Mouse (Mus musculus) thymus, postnatal 4 days (tissue): ENCODE measurements around the gene Tpbpa.
A peak's percentile ranks its signal among the peaks of the same experiment; 100 is the strongest.
"Not testable (repeated sequence)": the region's sequence is repeated elsewhere in the genome, so short reads cannot be mapped to it uniquely, and the experiment has no call there.

ENCODE experiments used
- DNase-seq: peaks from one replicate; pipeline ENCODE4 v3.0.0; 2021

Tpbpa gene

DNA sequence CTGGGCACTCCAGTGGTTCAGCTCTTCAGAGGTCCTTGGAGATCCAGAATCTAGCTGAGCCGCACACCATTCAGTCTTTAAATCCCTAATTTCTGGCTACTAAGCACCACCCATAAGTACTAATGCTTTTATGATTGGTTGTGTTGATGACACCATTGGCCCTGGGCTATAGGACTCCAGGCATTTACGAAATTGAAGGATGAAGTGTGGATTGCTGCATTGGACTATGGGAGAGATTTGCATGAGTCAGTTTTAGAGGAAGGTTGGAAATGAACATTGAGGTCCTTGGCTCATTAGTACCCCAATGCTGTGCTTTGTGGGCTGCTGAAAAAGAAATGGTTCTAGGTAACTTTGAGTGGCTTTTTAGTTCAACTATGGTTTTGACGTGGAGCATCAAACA lies at the start of gene Tpbpa:
Gene Tpbpa, minus strand, starts transcription at position 101 of the 400 bp plus-strand sequence.
- not testable (repeated sequence) for DNase-seq

DNA sequence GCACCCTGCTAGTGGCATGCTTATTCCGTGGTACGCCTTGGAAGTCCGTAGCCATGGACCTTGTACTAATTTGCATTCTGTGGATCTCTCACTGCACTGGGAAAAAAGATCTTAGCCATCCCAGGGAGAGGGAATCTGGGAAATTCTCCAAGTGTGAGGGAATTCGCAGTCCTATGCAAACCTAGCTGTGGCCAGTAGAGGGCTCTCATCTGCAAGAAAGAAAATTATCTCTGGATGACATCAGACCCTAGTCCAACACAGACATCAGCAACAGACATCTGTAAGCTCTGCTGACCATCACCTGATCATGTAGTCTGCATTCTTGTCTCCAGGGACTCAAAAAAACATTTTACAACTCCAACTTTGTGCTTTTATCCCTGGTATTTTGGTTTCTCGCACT lies 45.1 kb upstream of the Tpbpa start:
- DNase-seq, result not testable (repeated sequence)

DNA sequence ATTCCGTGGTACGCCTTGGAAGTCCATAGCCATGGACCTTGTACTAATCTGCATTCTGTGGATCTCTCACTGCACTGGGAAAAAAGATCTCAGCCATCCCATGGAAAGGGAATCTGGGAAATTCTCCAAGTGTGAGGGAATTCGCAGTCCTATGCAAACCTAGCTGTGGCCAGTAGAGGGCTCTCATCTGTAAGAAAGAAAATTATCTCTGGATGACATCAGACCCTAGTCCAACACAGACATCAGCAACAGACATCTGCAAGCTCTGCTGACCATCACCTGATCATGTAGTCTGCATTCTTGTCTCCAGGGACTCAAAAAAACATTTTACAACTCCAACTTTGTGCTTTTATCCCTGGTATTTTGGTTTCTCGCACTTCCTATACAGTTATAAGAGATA lies 30.5 kb upstream of the Tpbpa start:
- DNase-seq, result not testable (repeated sequence)

DNA sequence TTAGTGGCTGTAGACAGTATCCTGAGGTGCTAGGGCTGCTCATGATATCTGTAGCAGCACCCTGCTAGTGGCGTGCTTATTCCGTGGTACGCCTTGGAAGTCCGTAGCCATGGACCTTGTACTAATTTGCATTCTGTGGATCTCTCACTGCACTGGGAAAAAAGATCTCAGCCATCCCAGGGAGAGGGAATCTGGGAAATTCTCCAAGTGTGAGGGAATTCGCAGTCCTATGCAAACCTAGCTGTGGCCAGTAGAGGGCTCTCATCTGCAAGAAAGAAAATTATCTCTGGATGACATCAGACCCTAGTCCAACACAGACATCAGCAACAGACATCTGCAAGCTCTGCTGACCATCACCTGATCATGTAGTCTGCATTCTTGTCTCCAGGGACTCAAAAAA lies 22.2 kb upstream of the Tpbpa start:
- DNase-seq, result not testable (repeated sequence)

DNA sequence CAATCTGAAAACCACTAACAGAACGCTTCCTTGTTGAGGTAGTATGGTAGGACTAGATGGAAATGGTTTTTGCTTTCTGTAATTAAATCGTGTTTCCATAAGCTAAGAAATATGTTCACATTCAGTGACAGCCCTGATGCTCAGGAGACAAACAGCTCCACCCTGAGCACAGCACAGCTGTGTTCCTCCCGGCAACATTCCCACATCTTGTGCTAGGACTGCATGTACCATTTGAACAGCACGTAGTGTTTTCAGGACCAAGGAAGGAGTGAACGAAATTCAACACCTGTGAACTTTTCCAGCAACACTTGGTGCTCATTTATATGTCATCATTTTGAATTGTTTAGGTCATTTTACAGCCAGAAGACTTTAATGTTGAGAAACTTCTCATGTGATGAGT lies 19.9 kb upstream of the Tpbpa start:
- DNase-seq, result no peak

DNA sequence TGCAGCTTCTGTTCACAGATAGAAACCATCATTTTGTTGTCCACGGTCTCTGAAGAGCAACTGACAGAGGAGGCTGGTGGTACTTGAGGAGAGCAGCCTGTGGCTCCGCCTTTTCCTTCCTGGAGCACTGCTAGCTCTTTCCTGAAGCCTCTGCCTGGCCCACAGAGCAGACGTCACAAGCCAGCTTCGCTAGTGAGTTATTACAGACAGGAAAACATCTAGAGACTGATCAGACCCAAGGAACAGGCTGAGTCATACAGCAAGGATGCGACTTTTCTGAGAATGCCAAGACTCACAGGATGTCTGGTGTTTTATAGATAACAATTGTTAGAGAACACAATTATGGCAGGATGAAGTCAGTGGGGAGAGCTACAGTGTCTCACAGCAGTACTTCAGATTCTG lies 5.3 kb downstream of the Tpbpa start, which contains the start of the genes Gm49391 and Ctla2a:
Gene Gm49391, minus strand, starts transcription at position 72 of the 402 bp plus-strand sequence.
Gene Ctla2a, minus strand, starts transcription at position 126 of the 402 bp plus-strand sequence.
- peak; percentile 17 for DNase-seq

DNA sequence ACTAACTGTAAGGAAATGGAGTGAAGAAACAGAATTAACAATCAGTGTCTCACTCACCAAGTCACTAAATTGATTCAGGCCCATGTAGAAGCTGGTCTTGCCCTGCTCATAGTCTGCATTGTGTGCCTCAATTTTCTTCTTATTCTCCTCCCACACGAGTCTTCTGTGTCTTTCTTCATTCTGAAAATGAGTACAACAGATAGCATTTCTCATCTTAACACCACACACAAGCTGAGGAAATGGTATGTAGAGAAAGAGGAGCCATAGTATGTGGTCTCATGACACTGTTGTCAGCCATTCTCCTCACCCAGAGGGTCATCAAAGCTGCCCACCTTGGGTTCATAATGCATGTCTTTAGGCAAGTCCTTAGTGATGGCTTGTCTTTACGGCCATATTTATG lies 6.3 kb downstream of the Tpbpa start, which contains the start of gene Gm49393:
Gene Gm49393, minus strand, starts transcription at position 101 of the 400 bp plus-strand sequence.
- not testable (repeated sequence) for DNase-seq

DNA sequence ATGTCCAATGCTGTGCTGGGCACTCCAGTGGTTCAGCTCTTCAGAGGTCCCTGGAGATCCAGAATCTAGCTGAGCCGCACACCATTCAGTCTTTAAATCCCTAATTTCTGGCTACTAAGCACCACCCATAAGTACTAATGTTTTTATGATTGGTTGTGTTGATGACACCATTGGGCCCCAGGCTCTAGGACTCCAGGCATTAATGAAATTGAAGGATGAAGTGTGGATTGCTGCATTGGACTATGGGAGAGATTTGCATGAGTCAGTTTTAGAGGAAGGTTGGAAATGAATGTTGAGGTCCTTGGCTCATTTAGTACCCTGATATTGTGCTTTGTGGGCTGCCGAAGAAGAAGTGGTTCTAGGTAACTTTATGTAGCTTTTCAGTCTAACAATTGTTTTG lies 37.0 kb downstream of the Tpbpa start, which contains the start of gene Tpbpb:
Gene Tpbpb, minus strand, starts transcription at position 101 of the 400 bp plus-strand sequence.
- DNase-seq, result not testable (repeated sequence)

DNA sequence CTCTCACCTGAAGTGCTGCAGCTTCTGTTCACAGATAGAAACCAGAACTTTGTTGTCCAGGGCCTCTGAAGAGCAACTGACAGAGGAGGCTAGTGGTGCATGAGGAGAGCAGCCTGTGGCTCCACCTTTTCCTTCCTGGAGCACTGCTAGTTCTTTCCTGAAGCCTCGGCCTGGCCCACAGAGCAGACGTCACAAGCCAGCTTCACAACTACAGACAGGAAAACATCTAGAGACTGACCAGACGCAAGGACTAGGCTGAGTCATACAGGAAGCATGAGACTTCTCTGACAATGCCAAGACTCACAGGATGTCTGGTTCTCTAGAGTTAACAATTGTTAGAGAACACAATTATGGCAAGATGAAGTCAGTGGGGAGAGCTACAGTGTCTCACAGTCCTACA lies 44.5 kb downstream of the Tpbpa start, which contains the start of gene Ctla2b:
Gene Ctla2b, minus strand, starts transcription at position 120 of the 400 bp plus-strand sequence.
- DNase-seq, result peak; percentile 10

DNA sequence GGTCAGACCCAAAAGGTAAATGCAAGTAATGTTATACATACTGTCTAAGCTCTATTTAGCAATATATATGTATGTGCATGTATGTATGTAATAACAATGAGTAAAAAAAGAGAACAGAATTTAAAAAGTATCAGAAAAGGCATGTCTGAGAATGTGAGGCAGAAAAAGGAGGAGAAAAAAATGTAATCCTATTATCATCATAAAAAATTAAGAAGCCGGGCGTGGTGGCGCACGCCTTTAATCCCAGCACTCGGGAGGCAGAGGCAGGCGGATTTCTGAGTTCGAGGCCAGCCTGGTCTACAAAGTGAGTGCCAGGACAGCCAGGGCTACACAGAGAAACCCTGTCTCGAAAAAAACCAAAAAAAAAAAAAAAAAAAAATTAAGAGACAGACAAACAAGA lies 45.0 kb downstream of the Tpbpa start, which contains the start of gene Gm49392:
Gene Gm49392, minus strand, starts transcription at position 101 of the 400 bp plus-strand sequence.
- DNase-seq, result not testable (repeated sequence)

DNA sequence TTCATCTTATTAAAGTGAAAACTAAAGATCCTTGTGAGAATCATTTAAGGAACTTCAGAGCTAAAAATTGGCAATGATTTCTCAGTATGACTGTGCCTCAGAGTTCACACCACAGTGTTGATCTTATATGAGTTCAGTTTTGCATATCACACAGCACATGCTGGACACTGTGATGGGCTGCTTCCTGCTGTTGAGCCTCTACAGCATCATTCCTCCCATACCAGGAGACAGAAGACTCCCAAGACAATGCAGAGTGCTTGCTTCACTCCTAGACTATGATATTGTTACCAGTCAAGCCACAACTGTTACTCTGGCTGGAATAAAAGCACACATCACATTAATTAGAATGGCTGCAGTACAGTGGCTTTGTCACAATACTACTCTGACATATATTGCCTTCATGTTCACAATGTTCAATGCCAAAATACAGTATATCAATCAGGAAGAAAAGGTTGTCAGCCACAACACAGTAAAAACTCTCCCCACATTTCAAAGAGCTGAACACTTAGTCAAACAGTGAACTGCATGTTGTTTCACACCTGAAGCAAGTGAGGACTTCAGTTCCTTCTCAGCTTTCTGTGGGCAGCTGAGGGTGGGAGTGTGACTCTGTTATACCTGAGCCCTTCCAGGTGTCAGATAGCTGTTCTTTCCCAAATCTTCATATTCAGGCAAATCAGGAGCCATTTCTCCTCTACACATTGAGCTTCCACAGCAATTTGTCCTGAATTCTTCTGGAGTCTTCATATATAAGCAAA lies 46.2 kb downstream of the Tpbpa start:
- DNase-seq, result no peak

DNA sequence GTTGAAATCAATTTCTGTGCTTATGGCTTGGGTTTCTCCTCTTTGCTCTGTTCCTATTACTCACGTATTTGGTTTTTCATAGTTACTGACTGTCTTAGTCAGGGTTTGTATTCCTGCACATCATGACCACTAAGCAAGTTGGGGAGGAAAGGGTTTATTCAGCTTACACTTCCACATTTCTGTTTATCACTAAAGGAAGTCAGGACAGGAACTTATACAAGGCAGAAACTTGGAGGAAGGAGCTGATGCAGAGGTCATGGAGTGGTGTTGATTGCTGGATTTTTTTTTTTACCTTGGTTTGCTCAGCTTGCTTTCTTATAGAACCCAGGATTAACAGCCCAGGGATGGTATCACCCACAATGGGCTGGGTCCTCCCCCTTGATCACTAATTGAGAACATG lies 49.5 kb downstream of the Tpbpa start:
- no peak for DNase-seq
